Mouse (Mus musculus) liver, embryonic 12.5 days (tissue): ENCODE measurements around the gene Bcl6. TPM values are rescaled to one million over a fixed set of nuclear protein-coding genes. Genes with fewer than 3 reads are reported as not detected.

Experiments used
- ATAC-seq: fragments of 200-750 bp; cut with Nextera tagmentation; 2 replicates; pipeline ENCODE4 v1.8.0; 2017; ENCODE audit warnings: moderate number of reproducible peaks, mild to moderate bottlenecking, moderate library complexity
- H3K27ac ChIP-seq: fragments of 300-500 bp; sonication (generic); 2 replicates; pipeline ENCODE4 v1.5.1; 2016; ENCODE audit warnings: mild to moderate bottlenecking
- H3K27me3 ChIP-seq: fragments of 300-500 bp; sonication (generic); replicated peaks from 2 replicates; pipeline ENCODE4 v1.6.1; 2016; ENCODE audit warnings: mild to moderate bottlenecking, moderate library complexity
- H3K36me3 ChIP-seq: fragments of 300-500 bp; sonication (generic); 2 replicates; pipeline ENCODE4 v1.6.1; 2016; ENCODE audit warnings: mild to moderate bottlenecking, moderate library complexity
- H3K4me1 ChIP-seq: fragments of 300-500 bp; sonication (generic); 2 replicates; pipeline ENCODE4 v1.6.1; 2016
- H3K4me2 ChIP-seq: fragments of 300-500 bp; sonication (generic); 2 replicates; pipeline ENCODE4 v1.6.1; 2016; ENCODE audit warnings: mild to moderate bottlenecking, moderate library complexity
- H3K4me3 ChIP-seq: fragments of 300-500 bp; sonication (generic); 2 replicates; pipeline ENCODE4 v1.5.1; 2016; ENCODE audit warnings: mild to moderate bottlenecking, moderate library complexity
- H3K9ac ChIP-seq: fragments of 300-500 bp; sonication (generic); 2 replicates; pipeline ENCODE4 v1.6.1; 2016; ENCODE audit warnings: mild to moderate bottlenecking, moderate library complexity
- H3K9me3 ChIP-seq: fragments of 300-500 bp; sonication (generic); replicated peaks from 2 replicates; pipeline ENCODE4 v1.6.1; 2016; ENCODE audit warnings: mild to moderate bottlenecking, moderate library complexity
- WGBS: fragments of 180-500 bp; shearing (Covaris S2); methylation state at CpG from one replicate; pipeline ENCODE4 v1.1.7; 2016; ENCODE audit not compliant: insufficient replicate concordance; 5-methylcytosine and 5-hydroxymethylcytosine counted together
- polyA plus RNA-seq: library from polyadenylated mRNA; unstranded; fragments of >200 nt; fragmentation: Nextera tagmentation; extraction: Ambion mirVana; gene quantifications from 2 replicates; pipeline ENCODE4 v1.2.1, GENCODE M21; 2016

Bcl6 gene
- polyA plus RNA-seq, 1 experiment from 2014 or later = 0.19 TPM

GRCm38 (mm10) chr16:23989209-23990160, 833 bp upstream of the Bcl6 start:
- 11% methylated on average over 25 of the region's 25 CpGs for WGBS
- peak overlapping the region; percentile 98 for H3K4me2 ChIP-seq
- peak overlapping the region; percentile 76 for H3K4me3 ChIP-seq
- H3K9ac ChIP-seq = peak overlapping the region; percentile 86
- no peak for ATAC-seq
- H3K27ac ChIP-seq = peak overlapping the region; percentile 92
- H3K9me3 ChIP-seq = no peaks in the 10 kb centered on the region
- H3K36me3 ChIP-seq = no peaks in the 10 kb centered on the region
- H3K4me1 ChIP-seq = peaks cover 52% of the 10 kb centered on the region
- peaks cover 87% of the 10 kb centered on the region for H3K27me3 ChIP-seq

GRCm38 (mm10) chr16:23988157-23988465, 541 bp downstream of the Bcl6 start:
- no peaks in the 10 kb centered on the region for H3K9me3 ChIP-seq
- 0% methylated on average over 13 of the region's 13 CpGs for WGBS
- H3K9ac ChIP-seq = peak overlapping the region; percentile 86
- ATAC-seq = no peak
- H3K4me3 ChIP-seq = peak overlapping the region; percentile 76
- no peaks in the 10 kb centered on the region for H3K36me3 ChIP-seq
- H3K27ac ChIP-seq = peak overlapping the region; percentile 92
- peak overlapping the region; percentile 98 for H3K4me2 ChIP-seq
- H3K4me1 ChIP-seq = peaks cover 53% of the 10 kb centered on the region
- H3K27me3 ChIP-seq = peaks cover 95% of the 10 kb centered on the region

GRCm38 (mm10) chr16:23987341-23988156, 1.1 kb downstream of the Bcl6 start:
- peak; percentile 33; the same call in 1 of the 2 replicates for ATAC-seq
- H3K4me2 ChIP-seq = peak overlapping the region; percentile 98
- peaks cover 96% of the 10 kb centered on the region for H3K27me3 ChIP-seq
- H3K4me3 ChIP-seq = peak overlapping the region; percentile 76
- H3K9ac ChIP-seq = peak overlapping the region; percentile 86
- H3K9me3 ChIP-seq = no peaks in the 10 kb centered on the region
- peaks cover 59% of the 10 kb centered on the region for H3K4me1 ChIP-seq
- WGBS = under 1% methylated on average over 64 of the region's 64 CpGs
- peak overlapping the region; percentile 92 for H3K27ac ChIP-seq
- no peaks in the 10 kb centered on the region for H3K36me3 ChIP-seq

- Histone ChIP-seq H3K27me3 (peaks cover 96% of the 10 kb centered on the region), H3K27ac (0 out of 2 replicates have a peak overlapping the region, but pooled peaks have one; percentile 45)
- 1% methylated on average over 17 of the region's 17 CpGs for WGBS
Observed at GRCm38 (mm10) chr16:23986871-23987270, 1.8 kb downstream of the Bcl6 start.

GRCm38 (mm10) chr16:23986176-23986575, 2.5 kb downstream of the Bcl6 start:
- no peak overlapping the region for H3K9ac ChIP-seq
- peaks cover 97% of the 10 kb centered on the region for H3K27me3 ChIP-seq
- no peak overlapping the region for H3K27ac ChIP-seq
- no peaks in the 10 kb centered on the region for H3K36me3 ChIP-seq
- no peaks in the 10 kb centered on the region for H3K9me3 ChIP-seq
- peak overlapping the region; percentile 98 for H3K4me2 ChIP-seq
- H3K4me1 ChIP-seq = peaks cover 61% of the 10 kb centered on the region
- 8% methylated on average over 3 of the region's 3 CpGs for WGBS
- H3K4me3 ChIP-seq = peak overlapping the region; percentile 76; the same call in 1 of the 2 replicates
- ATAC-seq = no peak

More at GRCm38 (mm10) chr16:23986871-23987270, 1.8 kb downstream of the Bcl6 start:
- ATAC-seq = no peak
- H3K4me1 ChIP-seq = peaks cover 61% of the 10 kb centered on the region
- peak overlapping the region; percentile 98 for H3K4me2 ChIP-seq
- H3K9ac ChIP-seq = peak overlapping the region; percentile 86
- no peaks in the 10 kb centered on the region for H3K9me3 ChIP-seq
- peak overlapping the region; percentile 76 for H3K4me3 ChIP-seq
- H3K36me3 ChIP-seq = no peaks in the 10 kb centered on the region

- peak overlapping the region; percentile 67; the same call in 1 of the 2 replicates for H3K4me2 ChIP-seq
- no peak overlapping the region for H3K9ac ChIP-seq
- no peaks in the 10 kb centered on the region for H3K36me3 ChIP-seq
- H3K4me1 ChIP-seq = peaks cover 67% of the 10 kb centered on the region
- no peaks in the 10 kb centered on the region for H3K9me3 ChIP-seq
- ATAC-seq = no peak
- H3K27me3 ChIP-seq = peaks cover 97% of the 10 kb centered on the region
- no peak overlapping the region for H3K4me3 ChIP-seq
- H3K27ac ChIP-seq = no peak overlapping the region
- WGBS = 1% methylated on average over 6 of the region's 6 CpGs
Observed at GRCm38 (mm10) chr16:23985467-23985861, 3.2 kb downstream of the Bcl6 start.

- 1% methylated on average over 22 of the region's 22 CpGs for WGBS
- no peak for ATAC-seq
Observed at GRCm38 (mm10) chr16:23984760-23985466, 3.7 kb downstream of the Bcl6 start.

GRCm38 (mm10) chr16:23984183-23984582, 4.5 kb downstream of the Bcl6 start:
- ATAC-seq = peak; percentile 48; the same call in 1 of the 2 replicates
- H3K9ac ChIP-seq = no peak overlapping the region; the same call in 1 of the 2 replicates
- H3K4me2 ChIP-seq = peak overlapping the region; percentile 67
- WGBS = under 1% methylated on average over 22 of the region's 22 CpGs
- no peaks in the 10 kb centered on the region for H3K9me3 ChIP-seq
- H3K36me3 ChIP-seq = no peaks in the 10 kb centered on the region
- peaks cover 59% of the 10 kb centered on the region for H3K4me1 ChIP-seq
- peak overlapping the region; percentile 44 for H3K4me3 ChIP-seq
- no peak overlapping the region for H3K27ac ChIP-seq
- peaks cover 97% of the 10 kb centered on the region for H3K27me3 ChIP-seq

More at GRCm38 (mm10) chr16:23984760-23985466, 3.7 kb downstream of the Bcl6 start:
- peaks cover 97% of the 10 kb centered on the region for H3K27me3 ChIP-seq
- H3K4me1 ChIP-seq = peaks cover 66% of the 10 kb centered on the region
- H3K36me3 ChIP-seq = no peaks in the 10 kb centered on the region
- H3K4me3 ChIP-seq = peak overlapping the region; percentile 44
- peak overlapping the region; percentile 67 for H3K4me2 ChIP-seq
- peak overlapping the region; percentile 30; the same call in 1 of the 2 replicates for H3K27ac ChIP-seq
- peak overlapping the region; percentile 17 for H3K9ac ChIP-seq
- H3K9me3 ChIP-seq = no peaks in the 10 kb centered on the region

GRCm38 (mm10) chr16:23982891-23983588, 5.6 kb downstream of the Bcl6 start:
- peak overlapping the region; percentile 76 for H3K4me2 ChIP-seq
- peaks cover 51% of the 10 kb centered on the region for H3K4me1 ChIP-seq
- H3K9ac ChIP-seq = 0 out of 2 replicates have a peak overlapping the region, but pooled peaks have one; percentile 6
- no peak for ATAC-seq
- under 1% methylated on average over 33 of the region's 33 CpGs for WGBS
- H3K36me3 ChIP-seq = no peaks in the 10 kb centered on the region
- H3K9me3 ChIP-seq = no peaks in the 10 kb centered on the region
- H3K27ac ChIP-seq = no peak overlapping the region
- peaks cover 91% of the 10 kb centered on the region for H3K27me3 ChIP-seq
- peak overlapping the region; percentile 51 for H3K4me3 ChIP-seq

- Histone ChIP-seq H3K27ac (no peak overlapping the region), H3K27me3 (peaks cover 83% of the 10 kb centered on the region), H3K9ac (no peak overlapping the region)
Observed at GRCm38 (mm10) chr16:23981925-23982851, 6.5 kb downstream of the Bcl6 start.

More at GRCm38 (mm10) chr16:23981925-23982851, 6.5 kb downstream of the Bcl6 start:
- Histone ChIP-seq H3K4me2 (peak overlapping the region; percentile 76), H3K4me1 (peaks cover 43% of the 10 kb centered on the region), H3K9me3 (no peaks in the 10 kb centered on the region), H3K36me3 (no peaks in the 10 kb centered on the region), H3K4me3 (peak overlapping the region; percentile 51)
- ATAC-seq = peak; percentile 56
- WGBS = 2% methylated on average over 28 of the region's 28 CpGs
